Mouse (Mus musculus) cerebellum, adult 2 months (tissue): ENCODE data around the gene 4931406C07Rik.

ENCODE experiments used
- CTCF ChIP-seq: fragments of 200-500 bp; IDR thresholded peaks from 2 replicates; pipeline ENCODE4 v1.5.1; 2011; ENCODE audit warnings: low read depth, mild to moderate bottlenecking, control low read depth, low read length, moderate library complexity, borderline replicate concordance; ENCODE audit not compliant: insufficient read depth
- POLR2A ChIP-seq: fragments of 200-500 bp; IDR thresholded peaks from 2 replicates; pipeline ENCODE4 v1.6.1; 2011; ENCODE audit warnings: low read length, control low read depth, borderline replicate concordance; ENCODE audit not compliant: insufficient read depth

DNA sequence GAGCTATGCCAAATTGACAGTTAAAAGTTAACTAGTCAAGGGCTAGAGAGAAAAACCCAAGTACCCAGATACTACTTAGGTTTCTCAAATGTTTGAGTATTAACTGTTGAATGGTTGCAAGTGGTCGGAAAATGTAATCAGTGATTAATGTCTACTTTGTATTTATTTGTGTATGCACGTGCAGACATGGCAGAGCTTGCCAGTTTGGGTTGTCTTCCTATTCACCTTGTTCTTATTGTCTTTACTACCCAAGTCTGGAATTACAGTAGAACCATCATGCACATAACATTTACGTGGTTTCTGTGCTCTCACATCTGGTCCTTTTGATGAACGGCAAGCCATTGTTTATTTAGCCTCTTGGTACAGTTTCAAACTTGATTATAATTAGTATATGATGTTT, 3.2 kb upstream of the 4931406C07Rik start:
- TF ChIP-seq CTCF (no peak), POLR2A (no peak)
